Mouse (Mus musculus) forebrain, embryonic 13.5 days (tissue): ENCODE data around the gene Pianp. TPM values are rescaled to one million over a fixed set of nuclear protein-coding genes. Genes with fewer than 3 reads are reported as not detected.

ENCODE experiments used
- ATAC-seq: fragments of 200-750 bp; cut with Nextera tagmentation; 2 replicates; pipeline ENCODE4 v1.8.0; 2017
- H3K27ac ChIP-seq: fragments of 300-500 bp; sonication (generic); 2 replicates; pipeline ENCODE4 v1.5.1; 2015; ENCODE audit warnings: inconsistent platforms, mild to moderate bottlenecking, moderate library complexity
- H3K27me3 ChIP-seq: fragments of 300-500 bp; sonication (generic); 2 replicates; pipeline ENCODE4 v1.6.1; 2015; ENCODE audit warnings: mild to moderate bottlenecking, inconsistent platforms
- H3K36me3 ChIP-seq: fragments of 300-500 bp; sonication (generic); 2 replicates; pipeline ENCODE4 v1.6.1; 2015; ENCODE audit warnings: mild to moderate bottlenecking, inconsistent platforms; ENCODE audit not compliant: poor library complexity, severe bottlenecking
- H3K4me1 ChIP-seq: fragments of 300-500 bp; sonication (generic); 2 replicates; pipeline ENCODE4 v1.6.1; 2015; ENCODE audit warnings: inconsistent platforms
- H3K4me2 ChIP-seq: fragments of 300-500 bp; sonication (generic); 2 replicates; pipeline ENCODE4 v1.6.1; 2015; ENCODE audit warnings: inconsistent platforms, mild to moderate bottlenecking, moderate library complexity
- H3K4me3 ChIP-seq: fragments of 300-500 bp; sonication (generic); 2 replicates; pipeline ENCODE4 v1.5.1; 2015; ENCODE audit warnings: mild to moderate bottlenecking, inconsistent platforms
- H3K9ac ChIP-seq: fragments of 300-500 bp; sonication (generic); 2 replicates; pipeline ENCODE4 v1.6.1; 2015; ENCODE audit warnings: mild to moderate bottlenecking, inconsistent platforms
- H3K9me3 ChIP-seq: fragments of 300-500 bp; sonication (generic); replicated peaks from 2 replicates; pipeline ENCODE4 v1.6.1; 2016; ENCODE audit warnings: inconsistent platforms
- WGBS: fragments of 180-500 bp; shearing (Covaris S2); methylation state at CpG from one replicate; pipeline ENCODE4 v1.1.7; 2015; 5-methylcytosine and 5-hydroxymethylcytosine counted together
- polyA plus RNA-seq: library from polyadenylated mRNA; unstranded; fragments of >200 nt; fragmentation: Nextera tagmentation; extraction: Ambion mirVana; gene quantifications from 2 replicates; pipeline ENCODE4 v1.2.1, GENCODE M21; 2015

Pianp gene
- polyA plus RNA-seq, 1 experiment from 2014 or later: 13.0 TPM

GRCm38 (mm10) chr6:124992241-124992640 lies 4.3 kb upstream of the Pianp start:
- ATAC-seq: peak; percentile 37
- H3K36me3 ChIP-seq: no peaks in the 10 kb centered on the region
- H3K4me3 ChIP-seq: no peak overlapping the region
- peaks cover 8% of the 10 kb centered on the region for H3K9me3 ChIP-seq
- H3K27me3 ChIP-seq: peaks cover 46% of the 10 kb centered on the region
- H3K9ac ChIP-seq: no peak overlapping the region
- peak overlapping the region; percentile 48 for H3K27ac ChIP-seq
- no peak overlapping the region for H3K4me2 ChIP-seq
- peaks cover 17% of the 10 kb centered on the region for H3K4me1 ChIP-seq
- 73% methylated on average over 4 of the region's 4 CpGs for WGBS

GRCm38 (mm10) chr6:124993365-124993764 lies 3.1 kb upstream of the Pianp start:
- peaks cover 27% of the 10 kb centered on the region for H3K4me1 ChIP-seq
- H3K9ac ChIP-seq: no peak overlapping the region
- H3K4me3 ChIP-seq: no peak overlapping the region
- peaks cover 52% of the 10 kb centered on the region for H3K27me3 ChIP-seq
- peaks cover 8% of the 10 kb centered on the region for H3K9me3 ChIP-seq
- no peaks in the 10 kb centered on the region for H3K36me3 ChIP-seq
- H3K27ac ChIP-seq: no peak overlapping the region
- no peak for ATAC-seq
- 83% methylated on average over 9 of the region's 9 CpGs for WGBS
- no peak overlapping the region for H3K4me2 ChIP-seq

GRCm38 (mm10) chr6:124993876-124994275 lies 2.6 kb upstream of the Pianp start:
- H3K36me3 ChIP-seq: no peaks in the 10 kb centered on the region
- H3K4me2 ChIP-seq: peak overlapping the region; percentile 8; the same call in 1 of the 2 replicates
- H3K27ac ChIP-seq: no peak overlapping the region
- H3K9me3 ChIP-seq: peaks cover 8% of the 10 kb centered on the region
- peaks cover 27% of the 10 kb centered on the region for H3K4me1 ChIP-seq
- 12% methylated on average over 11 of the region's 11 CpGs for WGBS
- 0 out of 2 replicates have a peak overlapping the region, but pooled peaks have one; percentile 54 for H3K9ac ChIP-seq
- no peak for ATAC-seq
- H3K4me3 ChIP-seq: no peak overlapping the region
- peaks cover 57% of the 10 kb centered on the region for H3K27me3 ChIP-seq

GRCm38 (mm10) chr6:124995246-124995645 lies 1.2 kb upstream of the Pianp start:
- H3K36me3 ChIP-seq: no peaks in the 10 kb centered on the region
- H3K27ac ChIP-seq: no peak overlapping the region
- H3K4me3 ChIP-seq: no peak overlapping the region
- ATAC-seq: no peak
- H3K27me3 ChIP-seq: peaks cover 70% of the 10 kb centered on the region
- 73% methylated on average over 7 of the region's 7 CpGs for WGBS
- H3K9me3 ChIP-seq: peaks cover 2% of the 10 kb centered on the region
- H3K4me1 ChIP-seq: peaks cover 29% of the 10 kb centered on the region
- H3K9ac ChIP-seq: no peak overlapping the region
- no peak overlapping the region for H3K4me2 ChIP-seq

GRCm38 (mm10) chr6:124995831-124996403 lies 577 bp upstream of the Pianp start:
- Histone ChIP-seq H3K9me3 (no peaks in the 10 kb centered on the region), H3K4me1 (peaks cover 29% of the 10 kb centered on the region), H3K36me3 (no peaks in the 10 kb centered on the region), H3K27ac (no peak overlapping the region), H3K4me2 (peak overlapping the region; percentile 97), H3K27me3 (peaks cover 76% of the 10 kb centered on the region), H3K9ac (peak overlapping the region; percentile 86), H3K4me3 (peak overlapping the region; percentile 67)
- no peak for ATAC-seq
- 50% methylated on average over 8 of the region's 8 CpGs for WGBS

- ATAC-seq: no peak
- Histone ChIP-seq H3K27me3 (peaks cover 94% of the 10 kb centered on the region), H3K36me3 (no peaks in the 10 kb centered on the region), H3K4me2 (peak overlapping the region; percentile 97), H3K4me1 (peaks cover 29% of the 10 kb centered on the region), H3K4me3 (peak overlapping the region; percentile 67), H3K9ac (peak overlapping the region; percentile 86; the same call in 1 of the 2 replicates), H3K27ac (no peak overlapping the region), H3K9me3 (no peaks in the 10 kb centered on the region)
- 9% methylated on average over 8 of the region's 8 CpGs for WGBS
These were observed 1.6 kb downstream of the Pianp start for GRCm38 (mm10) chr6:124998066-124998465.

- H3K9me3 ChIP-seq: no peaks in the 10 kb centered on the region
- H3K4me1 ChIP-seq: peaks cover 26% of the 10 kb centered on the region
- 32% methylated on average over 13 of the region's 14 CpGs for WGBS
- ATAC-seq: no peak
- H3K9ac ChIP-seq: no peak overlapping the region
- no peaks in the 10 kb centered on the region for H3K36me3 ChIP-seq
- no peak overlapping the region for H3K27ac ChIP-seq
- no peak overlapping the region for H3K4me2 ChIP-seq
- peaks cover 88% of the 10 kb centered on the region for H3K27me3 ChIP-seq
- H3K4me3 ChIP-seq: no peak overlapping the region
These were observed 2.6 kb downstream of the Pianp start for GRCm38 (mm10) chr6:124999091-124999490.

- Histone ChIP-seq H3K4me1 (peaks cover 24% of the 10 kb centered on the region), H3K27me3 (peaks cover 84% of the 10 kb centered on the region), H3K27ac (no peak overlapping the region), H3K4me3 (no peak overlapping the region), H3K9me3 (no peaks in the 10 kb centered on the region), H3K36me3 (no peaks in the 10 kb centered on the region), H3K9ac (no peak overlapping the region), H3K4me2 (no peak overlapping the region)
- ATAC-seq: no peak
- 33% methylated on average over 10 of the region's 10 CpGs for WGBS
These were observed 3.1 kb downstream of the Pianp start for GRCm38 (mm10) chr6:124999546-124999945.

GRCm38 (mm10) chr6:125003706-125004105 lies 7.2 kb downstream of the Pianp start:
- ATAC-seq: no peak
- Histone ChIP-seq H3K9ac (no peak overlapping the region), H3K27me3 (peaks cover 45% of the 10 kb centered on the region)

GRCm38 (mm10) chr6:125005086-125005485 lies 8.6 kb downstream of the Pianp start:
- H3K27ac ChIP-seq: no peak overlapping the region
- WGBS: 35% methylated on average over 3 of the region's 3 CpGs

More at GRCm38 (mm10) chr6:125003706-125004105, 7.2 kb downstream of the Pianp start:
- Histone ChIP-seq H3K4me3 (no peak overlapping the region), H3K4me1 (peaks cover 12% of the 10 kb centered on the region), H3K27ac (no peak overlapping the region), H3K9me3 (no peaks in the 10 kb centered on the region), H3K36me3 (no peaks in the 10 kb centered on the region), H3K4me2 (no peak overlapping the region)
- 58% methylated on average over 3 of the region's 3 CpGs for WGBS

GRCm38 (mm10) chr6:125008060-125008459 lies 11.6 kb downstream of the Pianp start:
- WGBS: 46% methylated on average over 13 of the region's 13 CpGs
- H3K9me3 ChIP-seq: no peaks in the 10 kb centered on the region
- peak overlapping the region; percentile 92 for H3K9ac ChIP-seq
- peak overlapping the region; percentile 98 for H3K27ac ChIP-seq
- no peak for ATAC-seq
- H3K27me3 ChIP-seq: 0 out of 2 replicates have a peak, but pooled peaks cover 4% of the 10 kb centered on the region
- peak overlapping the region; percentile 72 for H3K4me3 ChIP-seq
- H3K36me3 ChIP-seq: peaks cover 22% of the 10 kb centered on the region
- peaks cover 42% of the 10 kb centered on the region for H3K4me1 ChIP-seq
- peak overlapping the region; percentile 93 for H3K4me2 ChIP-seq

More at GRCm38 (mm10) chr6:125005086-125005485, 8.6 kb downstream of the Pianp start:
- Histone ChIP-seq H3K4me2 (no peak overlapping the region), H3K27me3 (peaks cover 32% of the 10 kb centered on the region), H3K4me3 (no peak overlapping the region), H3K36me3 (no peaks in the 10 kb centered on the region), H3K9ac (no peak overlapping the region), H3K9me3 (no peaks in the 10 kb centered on the region), H3K4me1 (peaks cover 14% of the 10 kb centered on the region)
- ATAC-seq: no peak

- peaks cover 26% of the 10 kb centered on the region for H3K36me3 ChIP-seq
- peak overlapping the region; percentile 92 for H3K9ac ChIP-seq
- H3K27ac ChIP-seq: peak overlapping the region; percentile 98
- no peaks in the 10 kb centered on the region for H3K27me3 ChIP-seq
- H3K4me2 ChIP-seq: peak overlapping the region; percentile 93
- H3K4me1 ChIP-seq: peaks cover 42% of the 10 kb centered on the region
- ATAC-seq: peak; percentile 97
- peak overlapping the region; percentile 72 for H3K4me3 ChIP-seq
- WGBS: under 1% methylated on average over 34 of the region's 34 CpGs
- no peaks in the 10 kb centered on the region for H3K9me3 ChIP-seq
These were observed 12.2 kb downstream of the Pianp start for GRCm38 (mm10) chr6:125008586-125009128.

GRCm38 (mm10) chr6:125009129-125009180 lies 12.5 kb downstream of the Pianp start, which contains the start of gene Zfp384:
TSS of gene Zfp384 (plus strand) at chr6:125009145.
- 0% methylated on average over 3 of the region's 3 CpGs for WGBS
- ATAC-seq: no peak
- H3K27ac ChIP-seq: peak within 1 kb of the TSS; percentile 98
- H3K4me2 ChIP-seq: peak within 1 kb of the TSS; percentile 93
- H3K4me3 ChIP-seq: peak within 1 kb of the TSS; percentile 72
- H3K4me1 ChIP-seq: peaks cover 42% of the 10 kb centered on the region
- H3K9ac ChIP-seq: peak within 1 kb of the TSS; percentile 92
- H3K9me3 ChIP-seq: no peaks in the 10 kb centered on the region
- H3K27me3 ChIP-seq: no peaks in the 10 kb centered on the region
- peaks cover 29% of the 10 kb centered on the region for H3K36me3 ChIP-seq
